Mouse (Mus musculus): ENCODE measurements around the gene Tfap2c. TPM values are rescaled to one million over a fixed set of nuclear protein-coding genes. Genes with fewer than 3 reads are reported as not detected.

Gene Tfap2c
- total and polyA plus RNA-seq, 2 experiments: not detected

DNA sequence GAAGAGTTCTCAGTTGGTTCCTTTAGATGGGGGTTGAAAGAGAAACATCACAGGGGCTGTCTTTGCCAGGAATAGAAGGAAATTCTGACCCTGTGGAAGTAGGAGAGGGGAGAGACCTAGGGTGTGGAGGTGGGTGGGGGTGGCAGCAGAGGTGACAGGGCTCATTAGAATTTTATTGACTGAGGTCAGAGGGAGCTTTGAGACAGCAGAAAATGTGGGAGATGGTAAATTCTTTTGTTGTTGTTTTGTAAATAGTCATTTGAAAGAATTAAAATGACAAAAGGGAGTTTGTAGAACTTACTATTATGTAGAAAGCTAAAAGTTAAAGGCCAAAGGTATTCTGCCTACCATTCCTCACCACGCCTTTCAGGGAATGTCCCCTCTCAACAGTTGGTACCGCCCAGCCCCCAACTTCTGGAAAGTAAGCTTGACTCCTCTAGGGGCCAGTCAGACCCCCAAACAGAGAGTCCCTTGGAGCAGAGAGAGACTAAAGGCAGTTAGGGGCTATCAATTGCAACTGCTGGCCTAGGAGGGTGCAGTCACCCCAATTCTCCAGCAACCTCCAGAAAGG lies 27.9 kb downstream of the Tfap2c start:
- WGBS: 75% methylated on average over 2 of the region's 2 CpGs
- H3K4me3 ChIP-seq (ENCODE audit: insufficient read depth, low read depth, low read length): no peak overlapping the region

DNA sequence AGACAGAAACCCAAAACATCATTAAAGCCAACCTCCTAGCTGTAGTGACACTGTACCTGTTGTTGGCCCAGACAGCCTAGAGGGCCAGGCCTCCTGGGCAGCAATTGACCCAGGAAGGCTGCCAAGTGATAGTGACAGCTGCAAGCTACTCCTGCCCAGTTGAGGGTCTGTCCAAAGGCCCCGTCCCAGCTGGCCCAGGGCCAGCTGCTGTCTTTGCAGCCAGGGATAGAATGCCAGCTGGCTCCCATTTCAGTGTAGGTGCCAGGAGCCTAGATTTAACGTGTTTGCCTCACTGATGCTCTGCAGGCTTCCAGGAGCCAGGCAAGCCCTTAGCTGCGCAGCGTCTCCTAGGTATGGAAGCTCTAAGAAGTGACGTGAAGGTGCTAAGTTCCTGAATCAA lies 29.8 kb downstream of the Tfap2c start:
- peak; percentile 94 for DNase-seq (ENCODE audit: extremely low read depth, low read depth, low spot score)
- TF ChIP-seq POLR2A (IDR thresholded peaks at IDR 0.05; ENCODE audit: extremely low read depth, insufficient read depth, low read length) (no peak), CTCF (IDR thresholded peaks at IDR 0.05; ENCODE audit: low read depth, low read length) (no peak)
- no peaks in the 10 kb centered on the region; the same call in 1 of the 2 replicates for H3K27me3 ChIP-seq (ENCODE audit: control insufficient read depth, insufficient read depth, low read length)
- peaks cover 9% of the 10 kb centered on the region for H3K4me1 ChIP-seq (ENCODE audit: control insufficient read depth, insufficient read depth, low read length)
- no peaks in the 10 kb centered on the region for H3K36me3 ChIP-seq (ENCODE audit: control insufficient read depth, insufficient read depth, low read length)
- H3K4me3 ChIP-seq (ENCODE audit: insufficient read depth, low read depth, low read length): no peak overlapping the region
- H3K27ac ChIP-seq (replicated peaks; ENCODE audit: insufficient read depth, low read depth, low read length): no peak overlapping the region
- H3K79me2 ChIP-seq (ENCODE audit: control insufficient read depth, insufficient read depth, low read length): no peaks in the 10 kb centered on the region
- 23% methylated on average over 5 of the region's 5 CpGs for WGBS
- no peak overlapping the region for H3K9ac ChIP-seq (ENCODE audit: low read depth, low read length)

More for the DNA sequence above, 27.9 kb downstream of the Tfap2c start:
- H3K36me3 ChIP-seq (ENCODE audit: control insufficient read depth, insufficient read depth, low read length): no peaks in the 10 kb centered on the region
- no peaks in the 10 kb centered on the region for H3K79me2 ChIP-seq (ENCODE audit: control insufficient read depth, insufficient read depth, low read length)
- H3K9ac ChIP-seq (ENCODE audit: low read depth, low read length): no peak overlapping the region
- no peaks in the 10 kb centered on the region for H3K27me3 ChIP-seq (ENCODE audit: control insufficient read depth, insufficient read depth, low read length)
- peaks cover 9% of the 10 kb centered on the region for H3K4me1 ChIP-seq (ENCODE audit: control insufficient read depth, insufficient read depth, low read length)
- no peak for TF ChIP-seq POLR2A (IDR thresholded peaks at IDR 0.05; ENCODE audit: extremely low read depth, insufficient read depth, low read length)
- TF ChIP-seq CTCF (IDR thresholded peaks at IDR 0.05; ENCODE audit: low read depth, low read length): no peak
- H3K27ac ChIP-seq (replicated peaks; ENCODE audit: insufficient read depth, low read depth, low read length): no peak overlapping the region
- DNase-seq (ENCODE audit: extremely low read depth, low read depth, low spot score): no peak

DNA sequence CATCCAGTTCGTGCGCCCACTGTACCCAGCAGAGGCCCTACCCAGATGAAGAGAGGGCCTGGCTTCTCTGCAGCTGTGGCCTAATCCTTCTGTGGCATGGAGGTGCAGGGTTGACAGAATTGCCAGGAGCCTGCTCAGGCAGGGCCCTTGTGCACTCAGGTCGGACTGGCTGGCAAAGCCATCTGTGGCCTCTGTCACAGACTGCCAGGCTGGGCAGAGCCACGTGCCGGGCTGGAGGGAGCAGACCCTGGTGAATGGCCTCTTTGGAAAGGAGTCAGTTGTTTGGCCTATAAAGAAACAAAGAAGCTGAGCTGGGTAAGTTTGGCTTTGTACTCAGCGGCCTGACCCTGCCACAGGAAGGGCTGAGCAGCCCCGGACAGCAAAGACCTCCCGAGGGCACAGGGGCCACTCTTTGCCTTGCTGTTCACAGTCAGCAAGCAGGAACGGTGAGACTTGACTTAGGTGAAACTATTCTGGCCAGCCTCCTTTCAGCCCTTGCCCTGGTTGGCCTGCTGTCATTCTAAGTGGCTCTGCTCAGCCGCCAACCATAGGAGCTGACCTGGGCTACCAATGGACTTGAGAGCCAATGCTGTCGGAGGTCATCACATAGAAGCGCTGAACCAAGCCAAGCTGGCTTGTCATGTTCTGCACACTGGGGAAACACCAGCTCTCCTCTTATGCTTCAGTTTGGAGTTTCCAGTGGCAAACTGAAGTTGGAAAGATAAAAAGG lies 31.3 kb downstream of the Tfap2c start:
- peak; percentile 93 for DNase-seq (ENCODE audit: extremely low read depth, low read depth, low spot score)

DNA sequence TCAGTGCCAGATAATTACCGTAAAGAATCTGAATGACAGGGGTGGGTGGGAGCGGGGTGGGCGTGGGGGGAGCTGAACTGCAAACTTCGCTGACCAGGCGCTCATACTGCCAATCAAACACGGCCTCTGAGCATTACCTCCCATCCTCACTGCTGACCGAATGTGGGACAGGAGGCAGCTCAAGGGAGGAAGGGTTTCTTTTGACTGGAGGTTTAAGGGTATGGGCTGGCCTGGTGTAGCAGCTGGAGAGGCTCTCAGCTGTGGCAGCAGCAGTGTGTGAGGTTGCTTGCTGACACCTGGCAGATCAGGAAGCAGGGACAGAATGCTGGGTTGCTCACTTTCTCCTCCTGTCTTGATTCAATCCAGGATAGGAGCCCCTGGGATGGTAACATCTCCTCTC lies 33.9 kb downstream of the Tfap2c start:
- Histone ChIP-seq H3K4me1 (ENCODE audit: control insufficient read depth, insufficient read depth, low read length) (peaks cover 9% of the 10 kb centered on the region), H3K4me3 (ENCODE audit: insufficient read depth, low read depth, low read length) (no peak overlapping the region), H3K27me3 (ENCODE audit: control insufficient read depth, insufficient read depth, low read length) (no peaks in the 10 kb centered on the region; the same call in 1 of the 2 replicates), H3K27ac (replicated peaks; ENCODE audit: insufficient read depth, low read depth, low read length) (no peak overlapping the region), H3K36me3 (ENCODE audit: control insufficient read depth, insufficient read depth, low read length) (no peaks in the 10 kb centered on the region), H3K9ac (ENCODE audit: low read depth, low read length) (no peak overlapping the region), H3K79me2 (ENCODE audit: control insufficient read depth, insufficient read depth, low read length) (no peaks in the 10 kb centered on the region)
- no peak for DNase-seq (ENCODE audit: extremely low read depth, low read depth, low spot score)
- WGBS: 65% methylated on average over 7 of the region's 7 CpGs
- TF ChIP-seq CTCF (IDR thresholded peaks at IDR 0.05; ENCODE audit: low read depth, low read length) (no peak), POLR2A (IDR thresholded peaks at IDR 0.05; ENCODE audit: extremely low read depth, insufficient read depth, low read length) (no peak)

More for the DNA sequence above, 31.3 kb downstream of the Tfap2c start:
- Histone ChIP-seq H3K4me3 (ENCODE audit: insufficient read depth, low read depth, low read length) (no peak overlapping the region), H3K36me3 (ENCODE audit: control insufficient read depth, insufficient read depth, low read length) (no peaks in the 10 kb centered on the region), H3K79me2 (ENCODE audit: control insufficient read depth, insufficient read depth, low read length) (no peaks in the 10 kb centered on the region), H3K27ac (replicated peaks; ENCODE audit: insufficient read depth, low read depth, low read length) (no peak overlapping the region), H3K4me1 (ENCODE audit: control insufficient read depth, insufficient read depth, low read length) (peaks cover 9% of the 10 kb centered on the region), H3K27me3 (ENCODE audit: control insufficient read depth, insufficient read depth, low read length) (no peaks in the 10 kb centered on the region; the same call in 1 of the 2 replicates), H3K9ac (ENCODE audit: low read depth, low read length) (no peak overlapping the region)
- WGBS: 41% methylated on average over 12 of the region's 12 CpGs
- TF ChIP-seq POLR2A (IDR thresholded peaks at IDR 0.05; ENCODE audit: extremely low read depth, insufficient read depth, low read length) (no peak), CTCF (IDR thresholded peaks at IDR 0.05; ENCODE audit: low read depth, low read length) (no peak)

DNA sequence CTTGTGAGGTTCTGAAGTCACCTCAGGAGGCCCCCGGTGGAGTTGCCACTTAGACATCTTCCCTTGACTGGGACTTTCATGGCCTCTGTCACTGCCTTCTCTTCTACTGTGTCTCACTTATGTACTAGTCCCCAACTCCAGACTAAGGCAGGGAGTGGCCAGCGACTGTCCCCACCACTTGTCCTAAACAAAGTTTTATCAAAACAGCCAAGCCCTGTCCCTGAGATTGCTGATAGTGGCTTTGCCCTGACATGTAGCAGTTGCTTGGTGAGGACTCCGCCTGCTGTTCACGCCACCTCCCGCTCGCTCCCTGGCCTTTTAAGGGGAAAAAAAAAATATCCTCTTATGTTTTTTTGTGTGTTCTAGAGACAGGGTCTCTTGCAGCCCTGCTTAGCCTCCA lies 35.9 kb downstream of the Tfap2c start:
- Histone ChIP-seq H3K27me3 (ENCODE audit: control insufficient read depth, insufficient read depth, low read length) (no peaks in the 10 kb centered on the region; the same call in 1 of the 2 replicates), H3K9ac (ENCODE audit: low read depth, low read length) (no peak overlapping the region), H3K4me1 (ENCODE audit: control insufficient read depth, insufficient read depth, low read length) (peaks cover 2% of the 10 kb centered on the region), H3K4me3 (ENCODE audit: insufficient read depth, low read depth, low read length) (no peak overlapping the region), H3K36me3 (ENCODE audit: control insufficient read depth, insufficient read depth, low read length) (no peaks in the 10 kb centered on the region), H3K27ac (replicated peaks; ENCODE audit: insufficient read depth, low read depth, low read length) (no peak overlapping the region), H3K79me2 (ENCODE audit: control insufficient read depth, insufficient read depth, low read length) (no peaks in the 10 kb centered on the region)
- WGBS: 82% methylated on average over 6 of the region's 6 CpGs
- no peak for TF ChIP-seq POLR2A (IDR thresholded peaks at IDR 0.05; ENCODE audit: extremely low read depth, insufficient read depth, low read length)
- TF ChIP-seq CTCF (IDR thresholded peaks at IDR 0.05; ENCODE audit: low read depth, low read length): no peak
- DNase-seq (ENCODE audit: extremely low read depth, low read depth, low spot score): no peak

DNA sequence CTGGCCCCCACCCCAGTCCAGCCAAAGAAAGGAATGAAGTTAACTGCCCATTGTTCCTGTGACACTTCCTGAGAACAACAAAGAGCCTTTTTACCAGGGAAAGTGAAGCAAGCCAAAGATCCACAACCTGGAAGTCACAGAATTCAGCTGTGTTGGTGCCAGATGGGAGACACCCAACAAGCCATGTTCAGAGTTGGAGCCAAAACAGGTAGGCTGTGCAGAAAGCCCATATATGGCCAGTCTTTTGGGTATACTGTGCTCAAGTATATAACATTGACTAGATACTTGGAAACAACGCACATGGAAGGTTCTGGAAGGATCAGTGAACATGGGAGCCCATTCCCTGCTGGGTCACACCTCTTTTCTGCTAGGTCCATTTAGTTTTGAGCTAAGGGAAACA lies 39.7 kb downstream of the Tfap2c start:
- no peak for DNase-seq (ENCODE audit: extremely low read depth, low read depth, low spot score)
- Histone ChIP-seq H3K4me3 (ENCODE audit: insufficient read depth, low read depth, low read length) (no peak overlapping the region), H3K36me3 (ENCODE audit: control insufficient read depth, insufficient read depth, low read length) (no peaks in the 10 kb centered on the region), H3K9ac (ENCODE audit: low read depth, low read length) (no peak overlapping the region), H3K27ac (replicated peaks; ENCODE audit: insufficient read depth, low read depth, low read length) (no peak overlapping the region), H3K27me3 (ENCODE audit: control insufficient read depth, insufficient read depth, low read length) (no peaks in the 10 kb centered on the region), H3K79me2 (ENCODE audit: control insufficient read depth, insufficient read depth, low read length) (no peaks in the 10 kb centered on the region), H3K4me1 (ENCODE audit: control insufficient read depth, insufficient read depth, low read length) (no peaks in the 10 kb centered on the region)
- TF ChIP-seq CTCF (IDR thresholded peaks at IDR 0.05; ENCODE audit: low read depth, low read length) (no peak), POLR2A (IDR thresholded peaks at IDR 0.05; ENCODE audit: extremely low read depth, insufficient read depth, low read length) (no peak)
- WGBS: 86% methylated on average over 1 of the region's 1 CpGs

Data from liver, adult 2 months (tissue).